Mouse (Mus musculus): ENCODE measurements at regions not wholly inside any gene's neighbourhood (a gene's known extent, or its start where the extent isn't known, plus 50 kb on each side); places are given as distances from the start of the nearest gene placed in this dataset.

- no peak for TF ChIP-seq CEBPB (IDR thresholded peaks at IDR 0.05; ENCODE audit: insufficient read depth, poor library complexity, severe bottlenecking)
- TF ChIP-seq TCF12 (IDR thresholded peaks at IDR 0.05; ENCODE audit: insufficient read depth, poor library complexity, severe bottlenecking) = no peak
- no peak for TF ChIP-seq MAX (IDR thresholded peaks at IDR 0.05; ENCODE audit: low read depth)
- TF ChIP-seq MYOD1 (IDR thresholded peaks at IDR 0.05; ENCODE audit: control insufficient read depth in 1 of 3, insufficient read length in 2 of 3, low read depth in 2 of 3) = no peak
- no peak for TF ChIP-seq POLR2A (IDR thresholded peaks at IDR 0.05; ENCODE audit: insufficient read length, low read depth)
- TF ChIP-seq E2F4 (IDR thresholded peaks at IDR 0.05; ENCODE audit: insufficient read depth) = no peak
- no peak for TF ChIP-seq MYOG (IDR thresholded peaks at IDR 0.05; ENCODE audit: control insufficient read depth in 1 of 3, insufficient read depth in 1 of 3, insufficient read length in 2 of 3, low read depth in 2 of 3)
These were observed 64.2 kb upstream of the Cd93 start for GRCm38 (mm10) chr2:148507523-148507922.

All from myocyte (in vitro differentiated cells).